Mouse (Mus musculus) left cerebral cortex, postnatal 10 days (tissue): ENCODE measurements around the gene Syngap1. TPM values are rescaled to one million over a fixed set of nuclear protein-coding genes. Genes with fewer than 3 reads are reported as not detected.

Experiments
- DNase-seq, 2 experiments: peaks; one replicate each; pipeline ENCODE4 v3.0.0; 2021 to 2022; ENCODE audit warnings: low spot score in 2 of 2, mixed read lengths in 1 of 2; ENCODE audit errors: extremely low spot score in 1 of 2
- intact Hi-C: fragments of 180-260 bp; cut with DNase I; formaldehyde crosslinking; loops from one replicate; pipeline ENCODE4 v1.15.1; 2025
- total RNA-seq, 2 experiments: library from RNA; stranded (reverse); gene quantifications; 2 replicates each; pipeline ENCODE4 v1.2.3; 2021

The Syngap1 gene
- total RNA-seq, 2 experiments from 2014 or later: 536 to 546 TPM

- intact Hi-C loops: no loop called here
- no peak for DNase-seq
Observed at GRCm38 (mm10) chr17:26933885-26934827, 6.9 kb upstream of the Syngap1 start.

- intact Hi-C loops: loop anchor here (5.0 kb wide), 1 partner anchor 92 kb away; the partner anchor contains the start of gene Bak1
- no peak for DNase-seq
Observed at GRCm38 (mm10) chr17:26935027-26935426, 6.0 kb upstream of the Syngap1 start.

GRCm38 (mm10) chr17:26936453-26936852 is 4.6 kb upstream of the Syngap1 start:
- peak in 1 of 2 experiments; percentile 34 for DNase-seq
- intact Hi-C loops: loop anchor here (5.0 kb wide), 1 partner anchor 91 kb away; the partner anchor contains the start of gene Bak1

GRCm38 (mm10) chr17:26936921-26937695 is 3.9 kb upstream of the Syngap1 start:
- intact Hi-C loops: loop anchor here (5.0 kb wide), 1 partner anchor 90 kb away; the partner anchor contains the start of gene Bak1
- DNase-seq: peak in 1 of 2 experiments; percentile 35

GRCm38 (mm10) chr17:26937883-26938695 is 3.0 kb upstream of the Syngap1 start:
- DNase-seq: no peak
- intact Hi-C loops: loop anchor here (5.0 kb wide), 1 partner anchor 89 kb away; the partner anchor contains the start of gene Bak1

GRCm38 (mm10) chr17:26938731-26939130 is 2.3 kb upstream of the Syngap1 start:
- DNase-seq: peak in 1 of 2 experiments; percentile 63
- intact Hi-C loops: loop anchor here (5.0 kb wide), 1 partner anchor 89 kb away; the partner anchor contains the start of gene Bak1

GRCm38 (mm10) chr17:26939178-26939972 is 1.7 kb upstream of the Syngap1 start, which contains the start of gene Cuta:
Cuta (minus strand) TSS chr17:26939569.
- intact Hi-C loops: loop anchor here (5.0 kb wide), 1 partner anchor 88 kb away; the partner anchor contains the start of gene Bak1
- peak; percentile 100 for DNase-seq

GRCm38 (mm10) chr17:26939973-26940300 is 1.1 kb upstream of the Syngap1 start:
- DNase-seq: no peak
- intact Hi-C loops: loop anchor here (5.0 kb wide), 1 partner anchor 87 kb away; the partner anchor contains the start of gene Bak1

- no peak for DNase-seq
- intact Hi-C loops: no loop called here
Observed at GRCm38 (mm10) chr17:26941841-26942570, 953 bp downstream of the Syngap1 start.

GRCm38 (mm10) chr17:26945824-26946495 is 4.9 kb downstream of the Syngap1 start:
- intact Hi-C loops: no loop called here
- DNase-seq: peak in 1 of 2 experiments; percentile 57

- peak in 1 of 2 experiments; percentile 90 for DNase-seq
- intact Hi-C loops: no loop called here
Observed at GRCm38 (mm10) chr17:26946567-26946966, 5.5 kb downstream of the Syngap1 start.

GRCm38 (mm10) chr17:26947231-26948100 is 6.4 kb downstream of the Syngap1 start:
- peak; percentile 39 to 57 for DNase-seq

GRCm38 (mm10) chr17:26948316-26949050 is 7.4 kb downstream of the Syngap1 start:
- DNase-seq: peak; percentile 57 to 86
- intact Hi-C loops: no loop called here

More at GRCm38 (mm10) chr17:26947231-26948100, 6.4 kb downstream of the Syngap1 start:
- intact Hi-C loops: no loop called here

- intact Hi-C loops: no loop called here
- peak in 1 of 2 experiments; percentile 40 for DNase-seq
Observed at GRCm38 (mm10) chr17:26949051-26949577, 8.1 kb downstream of the Syngap1 start.
